Comparison of ENCODE assay signal across 7 mouse cellular contexts in the genomic region with DNA sequence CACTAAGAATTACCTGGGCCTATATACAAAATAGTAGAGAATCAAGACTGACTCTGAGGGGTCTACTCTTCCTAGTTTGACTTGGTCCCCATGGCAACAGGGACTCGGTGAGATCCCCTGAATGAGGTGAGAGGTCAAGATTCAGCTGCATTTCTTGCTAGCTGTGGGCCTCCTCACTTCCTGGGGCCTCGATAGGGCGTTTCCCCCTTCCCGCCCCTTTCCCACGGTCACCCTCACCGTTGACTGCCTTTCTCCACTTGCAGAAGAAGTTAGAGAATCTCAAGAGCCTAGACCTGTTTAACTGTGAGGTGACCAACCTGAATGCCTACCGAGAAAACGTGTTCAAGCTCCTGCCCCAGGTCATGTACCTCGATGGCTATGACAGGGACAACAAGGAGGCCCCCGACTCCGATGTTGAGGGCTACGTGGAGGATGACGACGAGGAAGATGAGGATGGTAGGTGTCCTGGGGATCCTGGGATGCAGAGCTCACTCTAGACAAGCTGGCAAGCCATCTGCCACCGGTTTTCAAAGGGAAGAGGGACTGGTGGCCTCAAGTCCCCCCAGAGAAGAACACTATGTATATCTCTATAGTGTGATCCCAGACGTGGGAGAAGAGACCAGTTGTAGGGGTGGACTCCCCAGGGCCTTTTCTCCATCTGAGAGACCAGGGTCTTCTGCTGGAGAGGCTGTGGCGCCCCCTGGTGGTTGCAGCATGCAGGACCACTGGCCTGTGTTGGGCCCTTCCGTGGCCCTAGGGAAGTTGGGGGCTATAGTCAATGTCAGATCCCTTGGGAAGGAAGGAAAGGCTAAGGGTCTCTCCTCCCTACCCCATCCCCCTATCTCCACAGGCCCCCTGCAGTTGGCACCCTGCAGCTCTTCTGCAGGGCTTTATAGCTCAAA. TPM values are rescaled to one million over a fixed set of nuclear protein-coding genes. Genes with fewer than 3 reads are reported as not detected.
DNase-seq lines count a peak whose midpoint lies in the region; ATAC-seq and TF ChIP-seq lines count a peak whose summit lies in the region.

No protein-coding gene starts in this region.

- WGBS in kidney, embryonic 16.5 days = 60% methylated on average over 18 of the region's 18 CpGs
- 45% methylated on average over 18 of the region's 18 CpGs for WGBS in lung, embryonic 16.5 days

- H3K4me3 ChIP-seq in bone marrow macrophage, adult 2 months (ENCODE audit: insufficient read depth, low read length) = no peak overlapping the region
- H3K4me3 ChIP-seq in kidney, embryonic 16.5 days (ENCODE audit: low read length) = no peak overlapping the region
- H3K4me3 ChIP-seq in lung, embryonic 16.5 days (ENCODE audit: low read length) = no peak overlapping the region

- no peak overlapping the region for H3K4me2 ChIP-seq in kidney, embryonic 16.5 days (replicated peaks; ENCODE audit: low read depth, low read length)
- no peak overlapping the region for H3K4me2 ChIP-seq in lung, embryonic 16.5 days (ENCODE audit: low read depth, low read length)

- no peak overlapping the region for H3K9ac ChIP-seq in kidney, embryonic 16.5 days (replicated peaks; ENCODE audit: low read length)
- H3K9ac ChIP-seq in lung, embryonic 16.5 days (ENCODE audit: low read length) = 0 out of 2 replicates have a peak overlapping the region, but pooled peaks have one; percentile 5

- peak; percentile 79 for DNase-seq in right cerebral cortex, postnatal 14 days
- DNase-seq in right cerebral cortex, postnatal 36 days (ENCODE audit: low spot score in 2 of 2) = no peak
- peak; percentile 68 to 71 for DNase-seq in gastrocnemius, postnatal 36 days
- peak; percentile 67 to 87 for DNase-seq in spleen, postnatal 10 days (ENCODE audit: low spot score in 2 of 2)

- H3K4me1 ChIP-seq in bone marrow macrophage, adult 2 months (ENCODE audit: control insufficient read depth, insufficient read depth, low read length) = peaks cover 41% of the 10 kb centered on the region
- peaks cover 36% of the 10 kb centered on the region for H3K4me1 ChIP-seq in kidney, embryonic 16.5 days (ENCODE audit: insufficient read depth, low read length)
- H3K4me1 ChIP-seq in lung, embryonic 16.5 days (replicated peaks; ENCODE audit: control insufficient read depth, insufficient read depth, low read length) = peaks cover 65% of the 10 kb centered on the region

- no peak for TF ChIP-seq POLR2A in bone marrow macrophage, adult 2 months (IDR thresholded peaks at IDR 0.05; ENCODE audit: borderline replicate concordance, low read depth, low read length)

- peak; percentile 32; the same call in 1 of the 2 replicates for ATAC-seq in kidney, embryonic 16.5 days (ENCODE audit: low FRiP score, low TSS enrichment)
- peak; percentile 24; the same call in 1 of the 2 replicates for ATAC-seq in lung, embryonic 16.5 days (ENCODE audit: low read depth)

- TF ChIP-seq CTCF in bone marrow macrophage, adult 2 months (IDR thresholded peaks at IDR 0.05; ENCODE audit: low read depth, low read length) = peak; percentile 96

- 0 out of 2 replicates have a peak overlapping the region, but pooled peaks have one; percentile 91 for H3K27ac ChIP-seq in bone marrow macrophage, adult 2 months (ENCODE audit: insufficient read depth, low read depth, low read length)
- H3K27ac ChIP-seq in kidney, embryonic 16.5 days (ENCODE audit: low read length) = no peak overlapping the region
- peak overlapping the region; percentile 82 for H3K27ac ChIP-seq in lung, embryonic 16.5 days (ENCODE audit: low read length)

- intact Hi-C loops in gastrocnemius, postnatal 36 days (cut with DNase I) = loop anchor here (1.0 to 5.0 kb wide), 3 partner anchors 36 to 179 kb away; no protein-coding TSS in a partner anchor

- no peaks in the 10 kb centered on the region for H3K9me3 ChIP-seq in kidney, embryonic 16.5 days (ENCODE audit: low read length)
- no peaks in the 10 kb centered on the region for H3K9me3 ChIP-seq in lung, embryonic 16.5 days (ENCODE audit: control insufficient read depth, low read length)

- H3K36me3 ChIP-seq in kidney, embryonic 16.5 days (ENCODE audit: insufficient read depth, low read length) = peaks cover 59% of the 10 kb centered on the region
- peaks cover 25% of the 10 kb centered on the region for H3K36me3 ChIP-seq in lung, embryonic 16.5 days (ENCODE audit: control insufficient read depth, insufficient read depth, low read length)

- no peaks in the 10 kb centered on the region for H3K27me3 ChIP-seq in kidney, embryonic 16.5 days (ENCODE audit: insufficient read depth, low read length)
- H3K27me3 ChIP-seq in lung, embryonic 16.5 days (ENCODE audit: control insufficient read depth, insufficient read depth, low read depth, low read length) = no peaks in the 10 kb centered on the region

RNA-seq across cellular contexts. Expression of a gene that starts 32.4 kb away (rescaled TPM):
- 351 and 354 TPM in 2 replicates for polyA plus RNA-seq in bone marrow macrophage, adult 2 months (2012; ENCODE audit: insufficient read depth, insufficient read length, missing spikeins)
- total RNA-seq in gastrocnemius, postnatal 36 days (2021) = 10 to 100 TPM; 60.8 to 62.9 TPM
- polyA plus RNA-seq in kidney, embryonic 16.5 days (2015; fragmentation: Nextera tagmentation; extraction: Ambion mirVana) = 196 and 238 TPM in 2 replicates
- polyA plus RNA-seq in lung, embryonic 16.5 days (2015; fragmentation: Nextera tagmentation; extraction: Ambion mirVana) = 195 and 205 TPM in 2 replicates

Comparison
In these comparisons a context has a peak if more than half of its experiments do, and no peak if none do; other contexts are left out.
1. DNase-seq: peak in right cerebral cortex, postnatal 14 days (single experiment), gastrocnemius, postnatal 36 days (2 of 2) and spleen, postnatal 10 days (2 of 2); none in right cerebral cortex, postnatal 36 days (0 of 2).